Mouse (Mus musculus) layer of hippocampus, postnatal 36 days (tissue): ENCODE results near the gene Ppp1r27. TPM values are rescaled to one million over a fixed set of nuclear protein-coding genes. Genes with fewer than 3 reads are reported as not detected.
"Not testable (repeated sequence)": the region's sequence is repeated elsewhere in the genome, so short reads cannot be mapped to it uniquely, and the experiment has no call there.

ENCODE experiments used
- DNase-seq, 2 experiments: peaks; one replicate each; pipeline ENCODE4 v3.0.0; 2022
- total RNA-seq, 2 experiments: library from RNA; stranded (reverse); gene quantifications; 2 replicates each; pipeline ENCODE4 v1.2.3; 2021

Gene Ppp1r27
- total RNA-seq, 2 experiments from 2014 or later = not detected

- no peak for DNase-seq
Measured at GRCm38 (mm10) chr11:120542376-120542775, 8.6 kb downstream of the Ppp1r27 start.

DNA sequence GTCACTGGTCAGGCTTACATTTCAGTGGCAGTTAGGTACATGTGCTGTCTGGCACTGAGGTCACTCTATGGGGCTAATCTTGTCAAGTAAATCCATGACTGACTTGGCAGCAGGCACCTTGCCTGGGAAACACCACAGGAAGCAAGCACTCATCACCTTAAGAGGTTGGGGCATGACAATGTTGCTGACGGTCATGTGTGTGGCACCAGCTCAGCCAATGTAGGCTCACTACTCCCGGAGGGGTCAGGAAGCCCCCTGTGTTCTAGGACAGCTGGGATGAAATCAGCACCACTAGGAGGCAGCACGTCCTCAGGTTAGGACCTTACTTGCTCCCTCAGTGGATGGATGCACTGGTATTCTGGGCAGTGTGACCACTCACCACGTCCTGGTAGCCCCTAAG, 9.0 kb downstream of the Ppp1r27 start:
- DNase-seq = no peak

- DNase-seq = no peak
Measured at GRCm38 (mm10) chr11:120539285-120540014, 11.5 kb downstream of the Ppp1r27 start.

DNA sequence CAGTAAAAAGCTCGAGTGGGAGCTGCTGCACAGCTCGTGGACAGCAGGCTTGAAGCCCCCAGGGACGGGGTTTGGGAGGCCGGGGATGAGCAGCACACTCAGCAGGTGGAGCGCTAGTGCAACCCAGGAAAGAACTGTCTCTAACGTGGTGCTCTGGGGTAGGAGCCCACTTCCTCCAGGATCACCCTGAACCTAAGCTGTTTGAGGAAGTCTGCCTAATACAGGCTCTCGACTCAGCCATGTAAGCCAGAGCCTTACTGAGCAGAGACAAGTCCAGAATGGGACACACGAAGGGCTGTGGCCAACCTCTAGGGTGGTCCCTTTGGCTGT, 12.0 kb downstream of the Ppp1r27 start:
- no peak for DNase-seq

GRCm38 (mm10) chr11:120538485-120538884, 12.4 kb downstream of the Ppp1r27 start:
- DNase-seq = no peak

- DNase-seq = no peak
Measured at GRCm38 (mm10) chr11:120535804-120536203, 15.1 kb downstream of the Ppp1r27 start.

DNA sequence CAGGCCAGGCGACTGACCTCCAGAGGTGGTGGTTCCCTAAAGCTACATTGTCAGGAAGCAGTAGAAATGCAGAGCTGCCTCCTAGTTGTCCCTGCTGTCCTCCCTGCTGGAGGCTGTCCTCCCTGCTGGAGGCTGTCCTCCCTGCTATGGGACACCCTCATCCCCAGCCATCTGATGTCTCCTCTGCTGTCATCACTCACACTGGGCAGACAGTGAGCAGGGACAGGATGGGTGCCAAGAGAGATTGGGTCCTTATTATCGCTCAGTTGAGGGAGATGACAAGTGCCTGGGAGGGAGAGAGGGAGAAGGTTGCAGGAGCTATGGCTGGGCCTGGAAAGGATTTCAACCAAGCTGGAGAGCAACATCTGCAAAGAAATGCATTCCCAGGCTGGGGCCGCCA, 15.8 kb downstream of the Ppp1r27 start:
- DNase-seq = no peak

GRCm38 (mm10) chr11:120534093-120534492, 16.8 kb downstream of the Ppp1r27 start:
- DNase-seq = no peak

DNA sequence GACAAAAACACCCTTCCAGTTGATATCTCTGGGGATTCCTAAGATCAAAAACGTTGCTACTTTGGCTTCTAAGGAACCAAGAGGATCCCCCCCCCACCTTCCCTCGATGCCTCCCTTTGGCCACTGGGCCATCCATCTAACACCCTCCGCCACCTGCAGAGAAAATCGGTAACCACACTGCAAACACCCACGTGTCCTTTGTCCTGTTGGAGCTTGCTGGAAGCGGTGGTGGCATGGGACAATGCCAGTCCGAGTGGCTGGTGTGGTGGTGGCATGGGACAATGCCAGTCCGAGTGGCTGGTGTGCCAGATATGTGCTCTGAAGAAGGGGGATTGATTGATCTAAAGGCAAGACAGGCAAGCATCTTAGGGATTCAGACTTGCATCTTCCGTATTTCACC, 19.3 kb downstream of the Ppp1r27 start:
- DNase-seq = no peak

DNA sequence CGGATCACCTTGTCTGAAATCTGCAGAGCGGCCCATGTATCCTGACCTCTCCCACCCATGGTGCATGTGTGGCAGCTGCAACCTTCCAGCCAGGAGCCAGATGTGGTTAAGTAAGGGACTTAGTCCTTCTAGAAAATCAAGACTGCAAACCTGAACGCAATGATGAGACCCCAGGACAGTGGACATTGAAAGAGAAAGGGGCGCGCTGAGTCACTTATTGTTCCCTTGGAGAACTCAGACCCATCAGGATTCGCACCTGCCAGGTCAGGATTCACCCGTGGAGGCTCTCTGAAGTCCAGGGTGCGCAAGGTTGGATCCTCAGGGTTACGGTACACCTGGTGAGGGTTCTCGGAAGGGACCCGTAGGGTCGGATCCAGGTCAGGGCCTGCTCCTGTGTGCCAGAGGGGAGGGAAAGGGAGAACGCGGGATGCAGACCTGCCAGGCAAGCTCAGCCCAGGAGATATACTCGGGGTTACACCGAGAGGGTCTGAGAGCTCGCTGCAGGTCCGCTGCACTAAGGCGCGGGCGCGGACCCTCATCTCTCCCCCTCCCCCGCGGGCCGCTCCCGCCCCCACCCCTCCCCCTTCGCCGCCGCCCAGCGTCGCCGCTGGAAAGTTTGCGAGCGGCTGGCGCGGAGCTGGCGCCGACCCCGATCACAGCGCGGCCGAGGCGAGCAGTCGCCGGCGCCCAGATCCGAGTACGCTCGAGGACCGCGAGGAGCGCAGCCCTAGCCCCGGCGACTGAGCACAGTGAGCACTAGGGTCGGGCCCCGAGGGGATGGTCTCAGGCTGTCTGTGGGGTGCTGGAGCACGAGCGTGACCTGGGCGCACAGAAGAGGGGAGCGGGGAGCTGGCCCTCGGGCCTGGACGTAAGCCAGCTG, 20.6 kb downstream of the Ppp1r27 start, which contains the start of gene Gcgr:
TSS of gene Gcgr (plus strand) at position 615 of the 880 bp plus-strand sequence.
- no peak for DNase-seq

GRCm38 (mm10) chr11:120528903-120529302, 22.0 kb downstream of the Ppp1r27 start:
- no peak for DNase-seq

GRCm38 (mm10) chr11:120527690-120528354, 23.1 kb downstream of the Ppp1r27 start:
- DNase-seq = no peak

DNA sequence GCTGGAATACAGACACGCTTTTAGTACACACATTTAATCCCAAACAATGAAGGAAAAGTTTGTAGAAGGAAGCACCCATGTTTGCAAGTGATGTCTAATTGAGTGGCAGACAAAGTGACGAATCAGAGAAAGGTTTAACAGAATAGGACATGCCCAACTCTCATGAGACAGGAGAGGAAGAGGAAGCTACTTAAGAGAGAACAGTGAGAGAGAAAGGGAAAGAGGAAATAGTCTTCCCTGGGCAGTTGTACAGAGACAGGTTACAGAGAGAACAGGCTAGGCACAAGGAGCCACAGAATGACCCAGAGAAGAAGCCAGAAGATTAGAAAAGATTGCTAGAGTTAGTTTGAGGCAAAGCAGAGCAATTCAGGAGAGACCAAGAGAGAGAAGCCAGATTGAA, 25.0 kb downstream of the Ppp1r27 start:
- no peak for DNase-seq

- no peak for DNase-seq
Measured at GRCm38 (mm10) chr11:120522581-120522980, 28.4 kb downstream of the Ppp1r27 start.

DNA sequence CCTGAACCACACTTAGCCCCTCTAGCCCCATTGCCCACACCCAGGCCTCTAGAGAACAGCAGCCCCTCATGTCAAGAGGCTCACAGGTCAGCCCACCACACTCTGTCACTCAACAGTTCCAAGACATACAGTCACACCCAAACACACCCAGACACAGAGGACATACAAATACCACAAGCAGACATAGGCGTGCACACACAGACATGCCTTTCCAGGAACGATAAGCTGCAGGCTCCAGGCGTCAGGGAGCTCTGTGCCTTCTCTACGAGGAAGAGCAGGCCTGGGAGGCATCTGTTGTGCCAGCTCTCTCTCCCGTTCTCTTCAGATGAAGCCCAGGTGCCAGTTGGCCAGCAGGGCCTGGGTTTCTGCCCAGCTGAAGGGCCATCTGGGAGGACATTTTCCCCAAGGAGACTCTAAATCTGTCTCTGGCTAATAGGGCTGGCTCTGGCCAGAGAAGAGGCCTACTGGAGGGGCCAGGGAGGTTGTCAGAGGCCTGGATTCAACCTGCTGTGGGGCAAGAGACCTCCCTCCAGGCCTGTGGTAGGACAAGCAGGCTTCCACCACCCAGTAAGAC, 29.9 kb downstream of the Ppp1r27 start:
- peak in 1 of 2 experiments; percentile 17 for DNase-seq

DNA sequence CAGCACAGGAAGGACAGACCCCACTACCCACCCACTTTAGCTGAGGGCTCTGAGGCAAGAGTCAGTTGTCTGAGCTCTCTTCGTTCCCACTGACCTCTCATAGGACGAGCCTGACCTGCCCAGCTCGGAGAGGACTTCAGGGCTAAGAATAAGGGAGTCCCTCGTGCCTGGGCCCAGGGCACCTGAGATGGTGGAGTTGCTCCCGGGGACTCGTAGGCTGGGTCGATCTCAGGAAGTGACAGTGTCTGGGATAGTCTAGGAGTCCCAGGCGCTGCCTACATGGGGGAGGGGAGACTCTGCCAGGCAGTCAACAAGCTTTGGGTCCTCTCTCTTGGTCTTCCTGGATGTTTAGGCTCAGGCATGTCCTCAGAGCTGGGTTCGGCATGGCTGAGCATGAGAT, 30.4 kb downstream of the Ppp1r27 start:
- DNase-seq = no peak

DNA sequence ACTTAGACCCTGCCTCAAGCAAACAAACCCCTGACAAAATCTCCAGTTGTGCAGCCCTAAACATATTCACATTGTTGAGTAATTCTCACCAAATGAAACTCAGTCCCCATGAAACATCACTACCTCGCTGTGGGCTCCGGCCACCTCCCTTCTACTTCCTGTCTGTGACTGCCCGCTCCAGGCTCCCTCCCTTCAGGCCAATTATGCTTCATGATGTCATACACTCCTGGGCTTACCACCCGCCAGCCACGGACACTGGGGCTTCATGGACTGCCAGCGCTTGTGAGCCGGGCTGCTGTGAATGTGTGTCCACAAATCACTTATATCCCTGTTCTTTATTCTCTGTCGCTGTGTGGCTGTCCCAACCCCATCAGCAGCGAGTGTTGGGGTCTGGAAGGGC, 31.2 kb downstream of the Ppp1r27 start:
- no peak for DNase-seq

DNA sequence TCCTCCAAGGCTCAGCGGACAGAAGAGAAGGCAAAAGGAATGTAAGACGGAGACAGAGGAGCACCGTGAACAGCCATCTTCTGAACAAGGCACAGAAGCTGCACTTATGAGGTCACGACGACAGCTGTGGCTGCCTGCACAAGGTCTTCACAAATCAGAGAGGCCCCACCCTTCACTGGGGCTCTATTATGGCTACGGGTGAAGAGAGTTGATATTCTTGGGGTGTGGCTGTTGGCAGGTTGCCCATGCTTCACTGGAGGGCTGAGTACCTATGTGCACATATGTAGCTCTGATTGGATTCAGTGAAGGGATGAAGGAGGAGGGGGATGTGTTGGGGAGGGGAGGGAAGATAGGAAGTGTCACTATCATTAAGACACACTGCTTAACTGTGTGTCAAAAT, 32.4 kb downstream of the Ppp1r27 start:
- DNase-seq = no peak

- DNase-seq = peak; percentile 62 to 68
Measured at GRCm38 (mm10) chr11:120518027-120518426, 32.9 kb downstream of the Ppp1r27 start.

GRCm38 (mm10) chr11:120517147-120517546, 33.8 kb downstream of the Ppp1r27 start:
- DNase-seq = no peak

GRCm38 (mm10) chr11:120515611-120516010, 35.3 kb downstream of the Ppp1r27 start:
- DNase-seq = peak; percentile 86 to 89

GRCm38 (mm10) chr11:120514262-120514661, 36.7 kb downstream of the Ppp1r27 start:
- DNase-seq = not testable (repeated sequence)
